Mouse (Mus musculus): ENCODE results near the gene Ppp1ca.

DNA sequence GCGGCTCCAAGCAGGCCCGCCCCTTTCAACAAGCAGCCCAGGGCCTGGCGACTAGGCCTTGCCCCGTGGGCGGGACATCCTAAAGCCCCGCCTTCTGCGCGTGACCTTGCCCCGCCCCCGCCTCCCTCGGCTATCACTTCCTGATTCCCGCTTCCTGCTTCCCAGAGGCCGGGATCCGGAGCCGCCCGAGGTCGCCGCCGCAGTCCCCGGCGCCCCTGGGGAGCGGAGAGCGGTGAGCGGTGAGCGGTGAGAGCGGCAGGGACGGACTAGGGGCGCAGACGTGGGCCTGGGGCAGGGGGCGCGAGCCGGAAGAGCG, 43.4 kb upstream of the Ppp1ca start, which contains the start of gene Coro1b:
- TF ChIP-seq CTCF (IDR thresholded peaks at IDR 0.05; ENCODE audit: insufficient read depth, low read length), result no peak
- peak; percentile 84 for TF ChIP-seq POLR2A (IDR thresholded peaks at IDR 0.05; ENCODE audit: borderline replicate concordance, extremely low read depth, low read depth, low read length)
